Mouse (Mus musculus): ENCODE measurements around the gene Tmprss3.

DNA sequence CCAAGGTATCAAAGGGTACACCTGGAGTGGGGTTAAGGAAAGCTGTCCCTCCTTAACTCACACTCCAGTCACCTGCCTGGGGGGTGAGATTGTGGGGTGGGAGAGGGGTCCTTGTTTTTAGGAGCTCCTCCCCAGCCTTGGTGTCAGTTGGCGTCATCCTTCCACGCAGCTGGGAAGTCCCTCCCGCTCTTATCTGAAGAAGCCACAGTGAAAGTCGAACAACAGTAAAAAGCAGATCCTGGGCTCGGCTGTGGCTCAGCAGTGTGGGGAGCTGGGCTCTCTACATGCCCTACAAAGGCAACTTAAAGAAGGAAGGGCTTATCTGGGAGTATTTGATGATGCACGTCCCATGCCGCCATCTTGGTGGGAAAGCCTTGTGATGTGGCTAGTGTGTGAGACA, 11.5 kb upstream of the Tmprss3 start:
- no peak for TF ChIP-seq CTCF (IDR thresholded peaks at IDR 0.05; ENCODE audit: low read depth)
- TF ChIP-seq EP300 (IDR thresholded peaks at IDR 0.05; ENCODE audit: low read depth): peak; percentile 38; the same call in 1 of the 2 replicates

All from liver, postnatal 0 days (tissue).